Mouse (Mus musculus): ENCODE results near the gene Tmem140. TPM values are rescaled to one million over a fixed set of nuclear protein-coding genes. Genes with fewer than 3 reads are reported as not detected.
A peak's percentile ranks its signal among the peaks of the same experiment; 100 is the strongest.

The Tmem140 gene
- polyA plus RNA-seq, 1 experiment, result 17.4 TPM

DNA sequence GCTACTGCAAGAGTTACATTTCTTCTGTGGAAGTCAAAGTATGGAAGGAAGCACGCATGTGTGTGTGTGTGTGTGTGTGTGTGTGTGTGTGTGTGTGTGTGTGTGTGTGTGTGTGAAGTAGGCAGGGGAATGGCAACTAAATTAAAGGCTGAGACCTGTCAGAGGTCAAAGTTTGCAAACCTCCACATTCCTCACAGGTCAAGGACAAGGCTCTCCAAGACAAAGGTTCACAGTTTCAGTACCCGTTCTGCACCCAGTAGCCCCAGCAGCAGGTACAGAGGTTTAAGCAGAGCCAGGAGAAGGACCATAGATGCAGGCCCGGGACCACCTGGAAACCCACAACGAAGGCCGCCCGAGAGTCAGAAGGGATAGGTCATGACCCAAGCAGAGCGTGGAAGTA is 56.2 kb downstream of the Tmem140 start:
- H3K36me3 ChIP-seq (ENCODE audit: control insufficient read depth, insufficient read depth, low read length), result no peaks in the 10 kb centered on the region
- TF ChIP-seq POLR2A (IDR thresholded peaks at IDR 0.05; ENCODE audit: low read depth, low read length), result no peak
- TF ChIP-seq CTCF (IDR thresholded peaks at IDR 0.05; ENCODE audit: extremely low read depth, insufficient read depth, insufficient read length, insufficient replicate concordance), result no peak
- no peak for DNase-seq (ENCODE audit: low read depth in 1 of 2, low spot score in 2 of 2)
- H3K27me3 ChIP-seq (ENCODE audit: control insufficient read depth, insufficient read depth, low read length), result no peaks in the 10 kb centered on the region
- no peaks in the 10 kb centered on the region for H3K4me1 ChIP-seq (ENCODE audit: control insufficient read depth, insufficient read depth, insufficient read length)
- H3K4me3 ChIP-seq (ENCODE audit: extremely low read depth, insufficient read depth, insufficient read length), result no peak overlapping the region
- H3K27ac ChIP-seq (ENCODE audit: insufficient read depth, low read length), result no peak overlapping the region
- WGBS, result 87% methylated on average over 7 of the region's 7 CpGs

GRCm38 (mm10) chr6:34919956-34920355 is 57.0 kb downstream of the Tmem140 start, which contains the start of gene Stra8:
Stra8 (plus strand) TSS chr6:34920163.
- Histone ChIP-seq H3K4me1 (ENCODE audit: control insufficient read depth, insufficient read depth, insufficient read length) (no peaks in the 10 kb centered on the region), H3K36me3 (ENCODE audit: control insufficient read depth, insufficient read depth, low read length) (no peaks in the 10 kb centered on the region), H3K27me3 (ENCODE audit: control insufficient read depth, insufficient read depth, low read length) (no peaks in the 10 kb centered on the region), H3K4me3 (ENCODE audit: extremely low read depth, insufficient read depth, insufficient read length) (no peak within 1 kb of the TSS), H3K27ac (ENCODE audit: insufficient read depth, low read length) (no peak within 1 kb of the TSS)
- no peak for TF ChIP-seq POLR2A (IDR thresholded peaks at IDR 0.05; ENCODE audit: low read depth, low read length)
- TF ChIP-seq CTCF (IDR thresholded peaks at IDR 0.05; ENCODE audit: extremely low read depth, insufficient read depth, insufficient read length, insufficient replicate concordance), result no peak
- DNase-seq (ENCODE audit: low read depth in 1 of 2, low spot score in 2 of 2), result no peak
- 79% methylated on average over 10 of the region's 10 CpGs for WGBS

GRCm38 (mm10) chr6:34920631-34921030 is 57.7 kb downstream of the Tmem140 start:
- DNase-seq (ENCODE audit: low read depth in 1 of 2, low spot score in 2 of 2), result no peak
- WGBS, result 96% methylated on average over 12 of the region's 12 CpGs
- Histone ChIP-seq H3K4me1 (ENCODE audit: control insufficient read depth, insufficient read depth, insufficient read length) (no peaks in the 10 kb centered on the region), H3K4me3 (ENCODE audit: extremely low read depth, insufficient read depth, insufficient read length) (no peak overlapping the region), H3K36me3 (ENCODE audit: control insufficient read depth, insufficient read depth, low read length) (no peaks in the 10 kb centered on the region), H3K27ac (ENCODE audit: insufficient read depth, low read length) (no peak overlapping the region), H3K27me3 (ENCODE audit: control insufficient read depth, insufficient read depth, low read length) (no peaks in the 10 kb centered on the region)
- TF ChIP-seq POLR2A (IDR thresholded peaks at IDR 0.05; ENCODE audit: low read depth, low read length) (no peak), CTCF (IDR thresholded peaks at IDR 0.05; ENCODE audit: extremely low read depth, insufficient read depth, insufficient read length, insufficient replicate concordance) (no peak)

DNA sequence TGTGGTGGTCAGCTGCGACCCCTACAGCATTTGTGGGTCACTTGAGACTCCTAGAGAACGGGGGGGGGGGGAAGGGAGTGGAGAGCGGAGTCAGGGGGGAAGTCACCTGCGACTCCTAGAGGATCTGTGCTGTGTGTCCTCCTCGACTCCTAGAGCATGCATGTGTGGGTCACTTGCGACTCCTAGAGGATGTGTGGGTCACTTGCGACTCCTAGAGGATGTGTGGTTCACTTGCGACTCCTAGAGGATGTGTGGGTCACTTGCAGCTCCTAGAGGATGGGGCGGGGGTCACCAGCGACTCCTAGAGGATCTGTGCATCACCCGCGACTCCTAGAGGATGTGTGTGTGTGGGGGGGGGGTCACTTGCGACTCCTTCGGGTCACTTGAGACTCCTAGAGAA is 59.0 kb downstream of the Tmem140 start:
- Histone ChIP-seq H3K4me1 (ENCODE audit: control insufficient read depth, insufficient read depth, insufficient read length) (no peaks in the 10 kb centered on the region), H3K27me3 (ENCODE audit: control insufficient read depth, insufficient read depth, low read length) (no peaks in the 10 kb centered on the region), H3K4me3 (ENCODE audit: extremely low read depth, insufficient read depth, insufficient read length) (no peak overlapping the region), H3K27ac (ENCODE audit: insufficient read depth, low read length) (no peak overlapping the region), H3K36me3 (ENCODE audit: control insufficient read depth, insufficient read depth, low read length) (no peaks in the 10 kb centered on the region)
- DNase-seq (ENCODE audit: low read depth in 1 of 2, low spot score in 2 of 2), result peak in 1 of 2 experiments; percentile 36
- TF ChIP-seq POLR2A (IDR thresholded peaks at IDR 0.05; ENCODE audit: low read depth, low read length) (no peak), CTCF (IDR thresholded peaks at IDR 0.05; ENCODE audit: extremely low read depth, insufficient read depth, insufficient read length, insufficient replicate concordance) (peak; percentile 69; the same call in 1 of the 2 replicates)
- 61% methylated on average over 14 of the region's 14 CpGs for WGBS

Other genes starting within 250 kb of the Tmem140 start
- 1.0 and 1.5 TPM in 2 replicates for gene Agbl3, start 82.7 kb upstream of the Tmem140 start, polyA plus RNA-seq (2012; rRNA removed)
- gene Cyren, start 14.9 kb downstream of the Tmem140 start, polyA plus RNA-seq (2012; rRNA removed), result 8.0 and 8.1 TPM in 2 replicates
- 32.9 and 36.5 TPM in 2 replicates for gene Wdr91, start 47.7 kb downstream of the Tmem140 start, polyA plus RNA-seq (2012; rRNA removed)
- gene Stra8, start 57.0 kb downstream of the Tmem140 start, polyA plus RNA-seq (2012; rRNA removed), result not detected in 2 replicates
- 0.33 and 0.73 TPM in 2 replicates for gene Slc23a4, start 125.3 kb downstream of the Tmem140 start, polyA plus RNA-seq (2012; rRNA removed)

Data from spleen, adult 2 months (tissue).